Mouse (Mus musculus) thymus, adult 2 months (tissue): ENCODE measurements around the gene Prpf19. TPM values are rescaled to one million over a fixed set of nuclear protein-coding genes. Genes with fewer than 3 reads are reported as not detected.

ENCODE experiments used
- DNase-seq: peaks from one replicate; pipeline ENCODE4 v3.0.0; 2021
- H3K27ac ChIP-seq: fragments of 200-500 bp; 2 replicates; pipeline ENCODE4 v1.5.1; 2012; ENCODE audit warnings: low read length, control low read depth; ENCODE audit not compliant: control insufficient read depth, insufficient read depth
- H3K27me3 ChIP-seq: fragments of 200-500 bp; 2 replicates; pipeline ENCODE4 v1.6.1; 2012; ENCODE audit warnings: mild to moderate bottlenecking, low read length, moderate library complexity, mixed read lengths; ENCODE audit not compliant: control insufficient read depth, insufficient read depth
- H3K36me3 ChIP-seq: fragments of 200-500 bp; 2 replicates; pipeline ENCODE4 v1.6.1; 2012; ENCODE audit warnings: mild to moderate bottlenecking, low read length, moderate library complexity; ENCODE audit not compliant: control insufficient read depth, insufficient read depth
- H3K4me1 ChIP-seq: fragments of 200-500 bp; replicated peaks from 2 replicates; pipeline ENCODE4 v1.6.1; 2012; ENCODE audit warnings: low read length; ENCODE audit not compliant: control insufficient read depth, insufficient read depth
- H3K4me3 ChIP-seq: fragments of 200-500 bp; 2 replicates; pipeline ENCODE4 v1.5.1; 2012; ENCODE audit warnings: mild to moderate bottlenecking, low read length, control low read depth, moderate library complexity; ENCODE audit not compliant: control insufficient read depth, insufficient read depth
- CTCF ChIP-seq: fragments of 200-500 bp; IDR thresholded peaks from 2 replicates; pipeline ENCODE4 v1.5.1; 2012; ENCODE audit warnings: mild to moderate bottlenecking, control low read depth, low read length, moderate library complexity, borderline replicate concordance; ENCODE audit not compliant: control insufficient read depth, poor library complexity, insufficient read depth; ENCODE audit errors: extremely low read depth
- POLR2A ChIP-seq: fragments of 200-500 bp; IDR thresholded peaks from 2 replicates; pipeline ENCODE4 v1.6.1; 2012; ENCODE audit warnings: mild to moderate bottlenecking, low read length, control low read depth, moderate library complexity; ENCODE audit not compliant: control insufficient read depth, poor library complexity, insufficient read depth; ENCODE audit errors: extremely low read depth
- WGBS: fragments of 180-500 bp; shearing (Covaris S2); methylation state at CpG from one replicate; pipeline ENCODE4 v1.1.7; 2018; 5-methylcytosine and 5-hydroxymethylcytosine counted together
- polyA plus RNA-seq: library from polyadenylated mRNA; depleted of rRNA; stranded (reverse); fragments of >200 nt; gene quantifications from 2 replicates; pipeline ENCODE4 v1.2.3, GENCODE M21; 2012

The Prpf19 gene
- polyA plus RNA-seq, 1 experiment, result 349 TPM

DNA sequence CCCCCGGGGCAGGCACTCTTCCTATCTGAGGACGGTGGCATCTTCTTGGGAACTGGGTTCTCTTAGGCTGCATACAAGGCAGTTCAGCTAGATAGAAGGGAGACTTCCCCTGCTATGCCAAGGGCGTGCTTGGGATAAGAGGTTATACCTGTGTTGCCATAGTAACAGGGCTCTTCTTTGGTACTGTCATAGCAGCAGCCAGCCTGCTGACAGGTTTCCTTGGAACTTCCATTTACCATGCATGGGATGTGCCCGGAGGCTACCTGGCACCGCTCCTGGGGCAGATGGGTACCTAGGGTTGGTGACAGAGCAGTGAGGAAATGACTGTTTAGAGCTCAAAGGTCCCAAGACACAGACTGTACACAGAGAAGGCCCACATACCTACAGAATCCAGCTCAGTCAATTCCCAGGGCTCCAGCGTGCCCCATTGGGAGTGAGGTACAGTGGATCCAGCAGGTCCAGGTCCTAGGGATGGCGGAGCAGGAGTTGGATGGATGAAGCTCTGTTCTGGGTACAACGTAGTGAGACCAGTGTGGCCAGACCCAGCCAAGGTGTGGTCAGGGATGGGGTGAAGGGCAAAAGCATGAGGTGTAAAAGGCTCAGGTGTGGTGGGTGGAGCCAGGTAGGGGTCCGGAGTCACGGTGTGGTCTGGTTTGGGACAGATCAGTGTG, 23.4 kb downstream of the Prpf19 start:
- WGBS, result 96% methylated on average over 10 of the region's 10 CpGs
- H3K36me3 ChIP-seq, result no peaks in the 10 kb centered on the region
- no peak overlapping the region for H3K4me3 ChIP-seq
- no peak for TF ChIP-seq POLR2A
- TF ChIP-seq CTCF, result no peak
- no peaks in the 10 kb centered on the region for H3K4me1 ChIP-seq
- H3K27ac ChIP-seq, result no peak overlapping the region
- no peak for DNase-seq
- H3K27me3 ChIP-seq, result peaks cover 9% of the 10 kb centered on the region; the same call in 1 of the 2 replicates

DNA sequence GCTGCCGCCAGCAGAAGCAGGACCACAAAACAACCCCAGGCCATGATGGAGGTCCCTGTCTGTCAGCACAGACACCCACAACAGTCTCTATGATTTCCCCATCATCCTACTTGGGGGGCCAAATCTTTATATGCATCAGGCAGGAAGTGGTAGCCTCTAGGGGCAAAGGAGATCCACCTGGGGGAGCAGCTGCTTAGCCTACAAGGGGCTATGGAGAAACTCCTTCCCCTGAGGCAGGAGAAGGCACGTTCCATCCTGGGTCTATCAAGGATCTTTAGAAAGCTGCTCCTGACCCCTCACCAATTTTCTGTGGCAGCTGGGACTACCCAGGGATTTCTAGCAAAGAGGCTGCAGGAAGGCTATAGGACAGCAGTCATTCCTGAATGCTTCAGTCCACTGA, 25.5 kb downstream of the Prpf19 start, which contains the start of gene Zp1:
Gene Zp1, minus strand, starts transcription at position 101 of the 400 bp plus-strand sequence.
- peaks cover 5% of the 10 kb centered on the region; the same call in 1 of the 2 replicates for H3K27me3 ChIP-seq
- WGBS, result 40% methylated on average over 2 of the region's 2 CpGs
- no peaks in the 10 kb centered on the region for H3K36me3 ChIP-seq
- TF ChIP-seq POLR2A (no peak), CTCF (no peak)
- H3K27ac ChIP-seq, result no peak within 1 kb of the TSS
- DNase-seq, result no peak
- no peak within 1 kb of the TSS for H3K4me3 ChIP-seq
- H3K4me1 ChIP-seq, result no peaks in the 10 kb centered on the region

DNA sequence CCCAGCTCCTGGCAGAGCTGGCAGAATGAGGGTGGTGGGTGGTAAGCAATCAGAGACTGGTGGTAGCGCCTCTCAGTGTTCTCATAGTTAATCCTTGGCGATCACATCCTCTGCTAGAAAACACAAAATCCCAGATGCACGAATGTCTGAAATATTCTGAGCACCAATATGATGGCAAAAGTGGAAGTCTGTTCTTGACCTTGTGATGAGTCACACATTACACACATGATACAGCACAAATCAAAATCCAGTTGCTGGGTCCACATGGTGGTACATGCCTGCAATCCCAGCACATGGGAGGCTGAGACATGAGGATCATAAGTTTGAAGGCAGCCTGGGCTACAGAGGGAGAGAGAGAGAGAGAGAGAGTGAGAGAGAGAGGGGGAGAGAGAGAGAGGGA, 26.0 kb downstream of the Prpf19 start:
- no peak for DNase-seq
- WGBS, result 81% methylated on average over 3 of the region's 3 CpGs
- Histone ChIP-seq H3K36me3 (no peaks in the 10 kb centered on the region), H3K27ac (no peak overlapping the region), H3K27me3 (peaks cover 2% of the 10 kb centered on the region; the same call in 1 of the 2 replicates), H3K4me1 (no peaks in the 10 kb centered on the region), H3K4me3 (no peak overlapping the region)
- TF ChIP-seq POLR2A, result no peak
- no peak for TF ChIP-seq CTCF

DNA sequence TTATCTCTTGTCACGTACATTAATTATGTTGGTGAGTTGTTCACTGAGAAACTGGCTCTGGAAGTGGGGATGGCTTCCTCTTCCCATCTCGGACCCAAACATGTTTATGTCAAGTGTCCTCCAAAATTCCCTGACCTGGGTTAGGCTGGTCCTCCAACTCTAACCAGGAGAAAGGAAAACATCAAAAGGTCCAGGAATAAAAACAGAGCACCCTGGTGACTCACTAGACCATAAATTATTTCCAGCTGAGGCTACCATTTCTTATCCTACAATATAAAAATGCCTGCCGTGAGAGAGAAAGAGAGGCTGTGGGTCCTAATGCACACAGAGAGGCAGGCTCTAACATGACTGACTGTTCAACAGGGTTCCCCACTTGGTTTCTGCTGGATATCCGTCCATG, 29.2 kb downstream of the Prpf19 start:
- WGBS, result 85% methylated on average over 4 of the region's 4 CpGs

DNA sequence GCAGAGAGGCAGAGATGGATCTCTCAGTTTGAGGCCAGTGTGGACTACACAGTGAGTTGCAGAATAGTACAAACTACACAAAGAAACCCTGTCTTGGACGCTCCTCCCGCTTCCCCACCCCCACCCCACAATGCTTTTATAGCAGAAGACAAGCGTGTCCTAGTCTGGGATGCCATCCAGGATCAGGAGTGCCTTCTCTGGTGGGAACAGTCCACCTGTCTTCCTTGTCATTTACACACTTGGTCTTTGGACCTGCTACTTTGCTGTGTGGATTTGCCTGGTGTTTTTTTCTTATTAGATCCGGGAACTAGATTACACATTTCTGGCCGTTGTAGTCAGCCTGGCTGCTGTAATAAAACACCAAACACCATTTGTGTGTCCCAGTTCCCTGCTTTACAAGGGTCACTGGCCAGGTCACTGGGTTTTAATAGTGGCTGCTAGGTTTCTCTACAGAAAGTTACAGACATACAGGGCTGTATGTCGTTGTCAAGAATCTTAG, 31.1 kb downstream of the Prpf19 start:
- Histone ChIP-seq H3K4me1 (no peaks in the 10 kb centered on the region), H3K27me3 (no peaks in the 10 kb centered on the region), H3K36me3 (no peaks in the 10 kb centered on the region), H3K4me3 (no peak overlapping the region), H3K27ac (no peak overlapping the region)
- no peak for TF ChIP-seq CTCF
- no peak for TF ChIP-seq POLR2A
- no peak for DNase-seq
- 89% methylated on average over 6 of the region's 6 CpGs for WGBS

More for the DNA sequence above, 29.2 kb downstream of the Prpf19 start:
- H3K4me1 ChIP-seq, result no peaks in the 10 kb centered on the region
- DNase-seq, result no peak
- no peak overlapping the region for H3K27ac ChIP-seq
- H3K27me3 ChIP-seq, result no peaks in the 10 kb centered on the region
- TF ChIP-seq POLR2A (no peak), CTCF (no peak)
- H3K4me3 ChIP-seq, result no peak overlapping the region
- H3K36me3 ChIP-seq, result no peaks in the 10 kb centered on the region

DNA sequence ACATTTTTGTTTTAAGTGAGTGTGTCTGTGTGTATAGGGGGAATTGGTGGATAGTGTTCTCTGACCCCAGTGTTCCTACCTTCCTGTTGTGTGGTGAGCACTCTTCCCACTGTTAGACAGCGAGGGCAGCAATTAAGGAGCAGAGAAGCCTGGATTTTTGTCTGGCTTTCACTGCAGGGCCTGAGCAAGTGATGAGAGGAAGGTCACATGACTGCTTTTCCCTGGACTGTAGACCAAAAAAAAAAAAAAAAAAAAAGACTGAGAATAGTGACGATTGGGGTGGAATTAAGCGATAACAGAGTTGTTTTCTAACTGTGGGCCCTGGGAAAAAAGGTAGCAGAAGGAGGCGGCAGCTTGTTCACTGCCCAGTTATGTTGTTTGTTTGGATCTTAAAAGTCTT, 31.6 kb downstream of the Prpf19 start:
- no peaks in the 10 kb centered on the region for H3K36me3 ChIP-seq
- H3K4me1 ChIP-seq, result no peaks in the 10 kb centered on the region
- H3K27ac ChIP-seq, result no peak overlapping the region
- no peak for DNase-seq
- TF ChIP-seq CTCF (no peak), POLR2A (no peak)
- 86% methylated on average over 4 of the region's 4 CpGs for WGBS
- no peak overlapping the region for H3K4me3 ChIP-seq
- H3K27me3 ChIP-seq, result no peaks in the 10 kb centered on the region
